Mouse (Mus musculus) lung, adult 2 months (tissue): ENCODE data around the gene Dock1. TPM values are rescaled to one million over a fixed set of nuclear protein-coding genes. Genes with fewer than 3 reads are reported as not detected.

Experiments
- DNase-seq: peaks from one replicate; pipeline ENCODE4 v3.0.0; 2022
- H3K4me1 ChIP-seq: fragments of 200-500 bp; 2 replicates; pipeline ENCODE4 v1.6.1; 2011; ENCODE audit warnings: low read length; ENCODE audit not compliant: control insufficient read depth, insufficient read depth
- H3K4me3 ChIP-seq: fragments of 200-500 bp; replicated peaks from 2 replicates; pipeline ENCODE3; 2011; ENCODE audit warnings: low read depth, mild to moderate bottlenecking, control low read depth, low read length; ENCODE audit errors: extremely low read depth
- CTCF ChIP-seq: fragments of 200-500 bp; IDR thresholded peaks from 2 replicates; pipeline ENCODE4 v1.5.1; 2011; ENCODE audit warnings: mild to moderate bottlenecking, low read length, control low read depth; ENCODE audit not compliant: insufficient read depth
- POLR2A ChIP-seq: fragments of 200-500 bp; IDR thresholded peaks from 2 replicates; pipeline ENCODE4 v1.6.1; 2011; ENCODE audit warnings: low read depth, mild to moderate bottlenecking, control low read depth, low read length, borderline replicate concordance; ENCODE audit errors: extremely low read depth
- WGBS: fragments of 180-500 bp; shearing (Covaris S2); methylation state at CpG from one replicate; pipeline ENCODE4 v1.1.7; 2018; 5-methylcytosine and 5-hydroxymethylcytosine counted together
- polyA plus RNA-seq: library from polyadenylated mRNA; depleted of rRNA; stranded (reverse); fragments of >200 nt; gene quantifications from 2 replicates; pipeline ENCODE4 v1.2.3, GENCODE M21; 2012

Dock1 gene
- polyA plus RNA-seq, 1 experiment, result 18.7 TPM

- DNase-seq, result peak; percentile 7
- no peaks in the 10 kb centered on the region for H3K4me1 ChIP-seq
- 81% methylated on average over 2 of the region's 2 CpGs for WGBS
- TF ChIP-seq POLR2A, result no peak
- TF ChIP-seq CTCF, result no peak
- H3K4me3 ChIP-seq, result no peak overlapping the region
Observed at GRCm38 (mm10) chr7:134864175-134864574, 193.7 kb downstream of the Dock1 start.

- H3K4me1 ChIP-seq, result no peaks in the 10 kb centered on the region
- 50% methylated on average over 3 of the region's 3 CpGs for WGBS
- TF ChIP-seq CTCF (no peak), POLR2A (no peak)
Observed at GRCm38 (mm10) chr7:134872511-134872910, 202.1 kb downstream of the Dock1 start.

GRCm38 (mm10) chr7:134872981-134873380 is 202.5 kb downstream of the Dock1 start:
- no peaks in the 10 kb centered on the region for H3K4me1 ChIP-seq
- TF ChIP-seq CTCF (no peak), POLR2A (no peak)
- WGBS, result 89% methylated on average over 7 of the region's 7 CpGs

More at GRCm38 (mm10) chr7:134872511-134872910, 202.1 kb downstream of the Dock1 start:
- DNase-seq, result no peak
- no peak overlapping the region for H3K4me3 ChIP-seq

GRCm38 (mm10) chr7:134878985-134879384 is 208.5 kb downstream of the Dock1 start:
- H3K4me3 ChIP-seq, result no peak overlapping the region
- no peaks in the 10 kb centered on the region for H3K4me1 ChIP-seq
- WGBS, result 88% methylated on average over 6 of the region's 6 CpGs
- TF ChIP-seq CTCF, result no peak
- TF ChIP-seq POLR2A, result no peak
- no peak for DNase-seq

More at GRCm38 (mm10) chr7:134872981-134873380, 202.5 kb downstream of the Dock1 start:
- DNase-seq, result no peak
- H3K4me3 ChIP-seq, result no peak overlapping the region

GRCm38 (mm10) chr7:134880431-134880830 is 210.0 kb downstream of the Dock1 start:
- TF ChIP-seq CTCF (no peak), POLR2A (no peak)
- Histone ChIP-seq H3K4me3 (no peak overlapping the region), H3K4me1 (no peaks in the 10 kb centered on the region)
- 67% methylated on average over 6 of the region's 6 CpGs for WGBS
- DNase-seq, result no peak

GRCm38 (mm10) chr7:134883516-134883915 is 213.1 kb downstream of the Dock1 start:
- TF ChIP-seq POLR2A (no peak), CTCF (no peak)
- no peak for DNase-seq
- 59% methylated on average over 6 of the region's 6 CpGs for WGBS
- Histone ChIP-seq H3K4me3 (no peak overlapping the region), H3K4me1 (no peaks in the 10 kb centered on the region)

- no peak for DNase-seq
- Histone ChIP-seq H3K4me3 (no peak overlapping the region), H3K4me1 (no peaks in the 10 kb centered on the region)
- TF ChIP-seq POLR2A, result no peak
- no peak for TF ChIP-seq CTCF
- WGBS, result 95% methylated on average over 13 of the region's 13 CpGs
Observed at GRCm38 (mm10) chr7:134892449-134892871, 222.0 kb downstream of the Dock1 start.

- H3K4me3 ChIP-seq, result no peak overlapping the region
- WGBS, result 80% methylated on average over 4 of the region's 4 CpGs
- DNase-seq, result no peak
- TF ChIP-seq CTCF, result 0 out of 2 replicates have a peak, but pooled peaks have one; percentile 6
- no peak for TF ChIP-seq POLR2A
- no peaks in the 10 kb centered on the region for H3K4me1 ChIP-seq
Observed at GRCm38 (mm10) chr7:134892972-134893371, 222.5 kb downstream of the Dock1 start.

GRCm38 (mm10) chr7:134894604-134895003 is 224.2 kb downstream of the Dock1 start:
- DNase-seq, result no peak
- WGBS, result 85% methylated on average over 2 of the region's 2 CpGs

GRCm38 (mm10) chr7:134899462-134899861 is 229.0 kb downstream of the Dock1 start:
- H3K4me3 ChIP-seq, result no peak overlapping the region
- DNase-seq, result no peak
- WGBS, result 74% methylated on average over 2 of the region's 2 CpGs
- TF ChIP-seq CTCF, result no peak
- no peak for TF ChIP-seq POLR2A
- H3K4me1 ChIP-seq, result no peaks in the 10 kb centered on the region

More at GRCm38 (mm10) chr7:134894604-134895003, 224.2 kb downstream of the Dock1 start:
- no peak for TF ChIP-seq CTCF
- TF ChIP-seq POLR2A, result no peak
- Histone ChIP-seq H3K4me1 (no peaks in the 10 kb centered on the region), H3K4me3 (no peak overlapping the region)
